Mouse (Mus musculus) limb, embryonic 11.5 days (tissue): ENCODE measurements around the gene Gabra2. TPM values are rescaled to one million over a fixed set of nuclear protein-coding genes. Genes with fewer than 3 reads are reported as not detected.

Experiments
- ATAC-seq: fragments of 200-750 bp; cut with Nextera tagmentation; 2 replicates; pipeline ENCODE4 v1.8.0; 2017; ENCODE audit warnings: low read depth; ENCODE audit not compliant: insufficient number of reproducible peaks, low FRiP score, low TSS enrichment
- DNase-seq: peaks from one replicate; pipeline ENCODE4 v3.0.0-alpha.2; 2015; ENCODE audit warnings: low spot score
- H3K27ac ChIP-seq: fragments of 300-500 bp; sonication (generic); replicated peaks from 2 replicates; pipeline ENCODE4 v1.5.1; 2014; ENCODE audit warnings: low read depth, mild to moderate bottlenecking, low read length
- H3K27me3 ChIP-seq: fragments of 300-500 bp; sonication (generic); 2 replicates; pipeline ENCODE4 v1.6.1; 2014; ENCODE audit warnings: mild to moderate bottlenecking, low read length, mixed read lengths; ENCODE audit not compliant: control insufficient read depth, insufficient read depth
- H3K36me3 ChIP-seq: fragments of 300-500 bp; sonication (generic); 2 replicates; pipeline ENCODE4 v1.6.1; 2014; ENCODE audit warnings: mild to moderate bottlenecking, low read length, moderate library complexity, mixed read lengths; ENCODE audit not compliant: control insufficient read depth, insufficient read depth
- H3K4me1 ChIP-seq: fragments of 300-500 bp; sonication (generic); 2 replicates; pipeline ENCODE4 v1.6.1; 2014; ENCODE audit warnings: low read length, mixed read lengths; ENCODE audit not compliant: control insufficient read depth, insufficient read depth
- H3K4me2 ChIP-seq: fragments of 300-500 bp; sonication (generic); 2 replicates; pipeline ENCODE4 v1.6.1; 2014; ENCODE audit warnings: low read depth, mild to moderate bottlenecking, moderate library complexity; ENCODE audit not compliant: severe bottlenecking
- H3K4me3 ChIP-seq: fragments of 300-500 bp; sonication (generic); 2 replicates; pipeline ENCODE4 v1.5.1; 2014; ENCODE audit warnings: low read depth, low read length
- H3K9ac ChIP-seq: fragments of 300-500 bp; sonication (generic); 2 replicates; pipeline ENCODE4 v1.6.1; 2014; ENCODE audit warnings: mild to moderate bottlenecking, low read length
- H3K9me3 ChIP-seq: fragments of 300-500 bp; sonication (generic); 2 replicates; pipeline ENCODE4 v1.6.1; 2016; ENCODE audit warnings: low read length; ENCODE audit not compliant: control insufficient read depth
- WGBS: fragments of 180-500 bp; shearing (Covaris S2); extraction: QIAGEN DNeasy Blood & Tissue Kit; methylation state at CpG from one replicate; pipeline ENCODE4 v1.1.7; 2014; 5-methylcytosine and 5-hydroxymethylcytosine counted together
- polyA plus RNA-seq: library from polyadenylated mRNA; unstranded; fragments of >200 nt; fragmentation: Nextera tagmentation; extraction: Ambion mirVana; gene quantifications from 2 replicates; pipeline ENCODE4 v1.2.1, GENCODE M21; 2014

Gene Gabra2
- polyA plus RNA-seq, 1 experiment from 2014 or later, result 1.5 TPM

GRCm38 (mm10) chr5:71010797-71011196 lies 84.9 kb downstream of the Gabra2 start:
- Histone ChIP-seq H3K4me1 (no peaks in the 10 kb centered on the region), H3K4me3 (no peak overlapping the region), H3K4me2 (no peak overlapping the region), H3K27me3 (no peaks in the 10 kb centered on the region), H3K9ac (no peak overlapping the region), H3K9me3 (no peaks in the 10 kb centered on the region), H3K27ac (no peak overlapping the region), H3K36me3 (no peaks in the 10 kb centered on the region)
- no peak for DNase-seq
- no peak for ATAC-seq
- WGBS, result 86% methylated on average over 3 of the region's 3 CpGs

DNA sequence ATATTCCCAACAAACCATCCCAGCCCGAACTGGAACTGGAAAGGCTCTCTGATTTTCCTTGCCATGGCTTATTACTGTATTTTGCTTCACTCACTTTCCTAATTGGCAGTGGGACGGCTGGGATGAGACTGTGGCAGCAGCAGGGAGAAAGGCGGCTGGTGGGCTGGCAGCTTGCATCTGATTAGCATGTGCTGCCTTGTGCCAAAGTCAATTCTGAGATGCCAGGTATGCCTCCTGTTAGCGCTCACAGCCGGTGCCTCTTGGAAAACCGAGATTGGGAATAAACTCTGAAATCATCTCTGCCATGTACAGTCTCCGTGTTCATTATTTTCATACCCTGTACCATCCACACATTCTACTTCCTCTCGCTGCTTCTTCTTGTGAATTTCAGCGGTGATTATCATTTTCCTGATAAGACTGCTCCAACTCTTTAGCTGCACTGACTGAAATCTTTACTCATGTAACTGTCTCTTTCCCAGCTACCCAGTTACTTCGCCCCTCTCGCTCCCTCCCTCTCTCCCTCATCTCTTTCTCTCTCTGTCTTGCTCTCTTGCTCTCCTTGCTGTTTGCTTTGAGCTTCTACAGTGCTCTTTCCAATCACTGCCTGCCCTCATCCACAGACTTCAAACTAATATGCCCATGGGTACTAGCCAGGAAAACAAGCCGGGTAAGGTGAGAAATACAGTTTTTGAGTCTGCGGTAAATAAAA lies 99.9 kb downstream of the Gabra2 start:
- Histone ChIP-seq H3K9ac (no peak overlapping the region), H3K36me3 (no peaks in the 10 kb centered on the region), H3K4me1 (no peaks in the 10 kb centered on the region), H3K9me3 (no peaks in the 10 kb centered on the region), H3K27me3 (no peaks in the 10 kb centered on the region), H3K4me3 (no peak overlapping the region), H3K4me2 (no peak overlapping the region), H3K27ac (no peak overlapping the region)
- DNase-seq, result no peak
- 78% methylated on average over 13 of the region's 13 CpGs for WGBS
- no peak for ATAC-seq

GRCm38 (mm10) chr5:70993281-70993680 lies 102.4 kb downstream of the Gabra2 start:
- no peak overlapping the region for H3K9ac ChIP-seq
- no peak overlapping the region for H3K4me3 ChIP-seq
- no peaks in the 10 kb centered on the region for H3K9me3 ChIP-seq
- no peak for ATAC-seq
- H3K4me2 ChIP-seq, result no peak overlapping the region
- DNase-seq, result no peak
- 77% methylated on average over 2 of the region's 2 CpGs for WGBS
- no peaks in the 10 kb centered on the region for H3K4me1 ChIP-seq
- no peaks in the 10 kb centered on the region for H3K27me3 ChIP-seq
- H3K27ac ChIP-seq, result no peak overlapping the region
- H3K36me3 ChIP-seq, result no peaks in the 10 kb centered on the region

DNA sequence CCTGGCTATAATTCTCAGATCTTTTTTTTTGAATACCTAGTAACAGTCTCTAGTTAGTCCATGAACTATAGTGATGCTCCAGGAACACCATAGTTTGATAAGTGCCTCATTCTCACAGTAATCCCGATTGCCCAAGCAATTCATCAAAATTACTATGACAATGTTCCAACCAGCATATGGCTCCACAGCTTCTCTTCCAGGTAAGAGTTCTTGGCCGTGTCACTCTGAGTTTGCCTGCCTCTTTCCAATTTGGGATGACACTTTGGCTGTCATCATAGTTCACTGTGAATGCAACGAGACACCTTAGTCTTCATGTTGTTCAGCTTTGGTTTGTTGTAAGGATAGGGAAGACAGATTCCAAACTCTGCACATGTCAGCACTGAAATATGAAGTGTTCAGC lies 104.8 kb downstream of the Gabra2 start:
- no peak for DNase-seq
- Histone ChIP-seq H3K27ac (no peak overlapping the region), H3K4me1 (no peaks in the 10 kb centered on the region), H3K9me3 (no peaks in the 10 kb centered on the region), H3K36me3 (no peaks in the 10 kb centered on the region), H3K27me3 (no peaks in the 10 kb centered on the region), H3K4me2 (no peak overlapping the region), H3K9ac (no peak overlapping the region), H3K4me3 (no peak overlapping the region)
- WGBS, result 88% methylated on average over 3 of the region's 3 CpGs
- no peak for ATAC-seq
